Mouse (Mus musculus): ENCODE measurements around the gene Vash2. TPM values are rescaled to one million over a fixed set of nuclear protein-coding genes. Genes with fewer than 3 reads are reported as not detected.

Vash2 gene
- polyA plus RNA-seq, 1 experiment = 0.22 TPM

DNA sequence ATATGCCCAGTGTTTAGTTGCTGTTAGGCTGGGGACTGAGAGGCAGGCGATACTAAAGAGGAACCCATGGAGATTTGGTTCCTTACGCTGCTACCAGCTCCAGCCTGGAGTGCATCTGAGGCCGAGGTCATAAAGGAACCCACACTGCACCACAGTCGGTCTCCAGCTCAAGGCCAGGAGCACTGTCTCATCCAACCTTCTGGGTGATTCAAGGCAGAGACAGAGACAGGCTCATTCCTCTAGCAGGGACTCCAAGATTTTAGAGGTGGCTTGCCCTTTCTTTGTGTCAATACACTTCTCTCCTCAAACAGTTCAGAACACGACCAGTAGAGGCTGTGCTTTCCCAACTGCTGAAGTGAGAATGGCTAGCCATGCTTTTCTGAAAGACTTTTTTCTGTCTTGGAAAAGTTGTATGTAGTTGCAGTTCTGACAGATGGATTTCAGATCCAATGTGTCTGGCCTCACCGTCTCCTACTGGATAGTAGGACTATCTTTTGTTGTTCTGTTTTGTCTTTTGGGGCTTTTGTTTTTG, 17.3 kb upstream of the Vash2 start:
- Histone ChIP-seq H3K4me1 (ENCODE audit: control insufficient read depth, insufficient read depth, low read length) (no peaks in the 10 kb centered on the region), H3K27me3 (replicated peaks; ENCODE audit: control insufficient read depth, insufficient read depth, low read length) (no peaks in the 10 kb centered on the region), H3K4me3 (ENCODE audit: insufficient read depth, low read depth, low read length) (no peak overlapping the region), H3K36me3 (ENCODE audit: control insufficient read depth, insufficient read depth, low read length) (no peaks in the 10 kb centered on the region), H3K27ac (ENCODE audit: insufficient read depth, low read depth, low read length) (no peak overlapping the region)
- 69% methylated on average over 6 of the region's 6 CpGs for WGBS
- DNase-seq = no peak
- TF ChIP-seq CTCF (conservative IDR thresholded peaks at IDR 0.05; ENCODE audit: insufficient read depth, insufficient read length, low read depth, low read length) (no peak), POLR2A (IDR thresholded peaks at IDR 0.05; ENCODE audit: low read depth, low read length) (no peak)

DNA sequence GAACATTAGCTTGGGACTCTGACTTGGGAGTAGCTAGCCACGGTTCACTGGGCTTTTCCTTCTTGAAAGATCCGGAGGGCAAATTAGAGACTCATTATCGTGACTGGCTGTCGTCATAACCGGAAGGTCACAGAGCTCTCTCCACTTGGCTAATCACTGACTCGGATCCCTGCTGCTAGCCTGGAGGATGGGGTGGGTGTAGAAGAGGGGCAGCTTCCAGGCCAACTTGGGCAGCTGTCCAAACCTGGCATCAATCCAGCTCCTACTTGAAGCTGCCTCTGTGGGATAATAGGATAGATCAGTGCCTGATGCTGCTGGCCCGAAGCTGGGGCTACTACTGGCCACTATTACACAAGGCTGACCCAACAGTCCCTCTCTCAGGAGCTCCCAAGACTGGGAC, 16.5 kb upstream of the Vash2 start:
- Histone ChIP-seq H3K4me1 (ENCODE audit: control insufficient read depth, insufficient read depth, low read length) (no peaks in the 10 kb centered on the region), H3K27me3 (replicated peaks; ENCODE audit: control insufficient read depth, insufficient read depth, low read length) (no peaks in the 10 kb centered on the region), H3K4me3 (ENCODE audit: insufficient read depth, low read depth, low read length) (no peak overlapping the region), H3K36me3 (ENCODE audit: control insufficient read depth, insufficient read depth, low read length) (no peaks in the 10 kb centered on the region), H3K27ac (ENCODE audit: insufficient read depth, low read depth, low read length) (no peak overlapping the region)
- DNase-seq = peak; percentile 91
- 14% methylated on average over 7 of the region's 7 CpGs for WGBS
- no peak for TF ChIP-seq CTCF (conservative IDR thresholded peaks at IDR 0.05; ENCODE audit: insufficient read depth, insufficient read length, low read depth, low read length)
- no peak for TF ChIP-seq POLR2A (IDR thresholded peaks at IDR 0.05; ENCODE audit: low read depth, low read length)

DNA sequence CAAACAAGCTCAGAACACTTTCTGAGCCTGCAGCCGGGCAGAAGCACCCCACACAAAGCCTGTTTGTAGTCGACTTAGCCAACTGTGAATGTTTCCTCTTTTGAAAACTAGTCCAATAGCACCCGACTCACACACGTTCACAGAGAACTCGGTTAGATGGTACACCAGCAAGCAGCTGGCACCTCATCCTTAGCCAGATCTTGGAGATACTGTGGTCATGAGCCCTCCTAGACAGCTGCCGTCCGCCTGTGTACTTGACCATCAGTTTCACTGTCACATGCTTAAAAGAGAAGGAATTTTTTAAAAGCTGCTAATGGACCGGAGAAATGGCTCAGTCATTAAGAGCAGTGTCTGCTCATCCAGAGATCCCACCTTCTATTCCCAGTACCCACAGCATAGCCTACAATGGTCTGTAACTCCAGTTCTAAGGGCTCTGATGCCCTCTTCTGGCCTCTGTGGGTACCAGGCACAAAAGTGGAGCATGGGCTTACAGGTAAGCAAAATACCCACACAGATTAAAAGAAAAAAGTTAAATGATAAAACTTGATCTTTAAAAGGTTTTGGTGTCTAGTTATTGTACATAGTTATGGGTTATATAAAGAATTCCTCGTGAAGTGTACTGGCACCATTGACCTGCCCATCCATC, 10.5 kb upstream of the Vash2 start:
- Histone ChIP-seq H3K4me3 (ENCODE audit: insufficient read depth, low read depth, low read length) (no peak overlapping the region), H3K4me1 (ENCODE audit: control insufficient read depth, insufficient read depth, low read length) (no peaks in the 10 kb centered on the region), H3K27me3 (replicated peaks; ENCODE audit: control insufficient read depth, insufficient read depth, low read length) (no peaks in the 10 kb centered on the region), H3K27ac (ENCODE audit: insufficient read depth, low read depth, low read length) (no peak overlapping the region), H3K36me3 (ENCODE audit: control insufficient read depth, insufficient read depth, low read length) (no peaks in the 10 kb centered on the region)
- TF ChIP-seq POLR2A (IDR thresholded peaks at IDR 0.05; ENCODE audit: low read depth, low read length) (no peak), CTCF (conservative IDR thresholded peaks at IDR 0.05; ENCODE audit: insufficient read depth, insufficient read length, low read depth, low read length) (peak; percentile 37)
- WGBS = 78% methylated on average over 9 of the region's 9 CpGs
- DNase-seq = no peak

DNA sequence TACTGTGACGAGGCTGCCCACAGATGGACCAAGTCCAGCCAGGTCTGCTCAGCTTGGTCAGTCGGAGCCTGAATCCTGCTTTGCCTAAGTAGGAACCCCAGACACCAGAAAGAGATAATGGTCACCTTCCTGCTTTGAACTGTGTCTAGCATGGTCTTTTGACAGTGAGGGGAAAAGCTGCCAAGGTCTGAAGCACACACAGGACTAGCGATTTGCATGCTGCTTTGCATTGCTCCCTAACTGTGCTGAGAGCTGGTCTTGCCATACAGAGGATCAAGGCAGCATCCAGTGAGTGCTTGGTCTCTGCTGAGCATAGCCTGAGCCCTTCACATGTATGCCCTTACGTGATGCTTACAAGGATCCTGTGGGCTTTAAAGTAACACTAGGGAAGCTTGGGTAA, 2.3 kb upstream of the Vash2 start:
- no peaks in the 10 kb centered on the region for H3K4me1 ChIP-seq (ENCODE audit: control insufficient read depth, insufficient read depth, low read length)
- no peak overlapping the region for H3K4me3 ChIP-seq (ENCODE audit: insufficient read depth, low read depth, low read length)
- H3K27ac ChIP-seq (ENCODE audit: insufficient read depth, low read depth, low read length) = no peak overlapping the region
- 86% methylated on average over 4 of the region's 4 CpGs for WGBS
- TF ChIP-seq CTCF (conservative IDR thresholded peaks at IDR 0.05; ENCODE audit: insufficient read depth, insufficient read length, low read depth, low read length) = no peak
- TF ChIP-seq POLR2A (IDR thresholded peaks at IDR 0.05; ENCODE audit: low read depth, low read length) = no peak
- no peak for DNase-seq
- no peaks in the 10 kb centered on the region for H3K27me3 ChIP-seq (replicated peaks; ENCODE audit: control insufficient read depth, insufficient read depth, low read length)
- no peaks in the 10 kb centered on the region for H3K36me3 ChIP-seq (ENCODE audit: control insufficient read depth, insufficient read depth, low read length)

DNA sequence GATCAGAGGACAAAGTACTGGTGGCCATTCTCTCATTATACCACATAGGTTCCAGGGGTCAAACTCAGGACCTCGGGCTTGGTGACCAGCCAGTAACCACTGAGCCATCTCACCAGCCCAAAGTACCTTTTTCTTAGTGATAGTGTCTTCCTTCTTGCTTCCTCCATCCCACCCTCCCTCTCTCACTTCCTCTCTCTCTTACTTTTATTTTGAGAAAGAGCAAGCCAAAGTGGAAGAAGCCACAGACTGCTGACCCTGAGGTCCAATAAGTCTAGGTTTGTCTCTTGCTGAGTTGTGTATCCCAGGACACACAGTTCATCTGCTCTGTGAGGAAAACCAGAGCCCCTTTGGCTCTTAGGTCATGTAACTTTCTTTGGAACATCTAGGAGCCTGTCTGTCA, 1.4 kb upstream of the Vash2 start:
- no peaks in the 10 kb centered on the region for H3K27me3 ChIP-seq (replicated peaks; ENCODE audit: control insufficient read depth, insufficient read depth, low read length)
- H3K4me1 ChIP-seq (ENCODE audit: control insufficient read depth, insufficient read depth, low read length) = no peaks in the 10 kb centered on the region
- no peak for DNase-seq
- WGBS = 73% methylated on average over 1 of the region's 1 CpGs
- TF ChIP-seq CTCF (conservative IDR thresholded peaks at IDR 0.05; ENCODE audit: insufficient read depth, insufficient read length, low read depth, low read length) (no peak), POLR2A (IDR thresholded peaks at IDR 0.05; ENCODE audit: low read depth, low read length) (no peak)
- no peaks in the 10 kb centered on the region for H3K36me3 ChIP-seq (ENCODE audit: control insufficient read depth, insufficient read depth, low read length)
- no peak overlapping the region for H3K4me3 ChIP-seq (ENCODE audit: insufficient read depth, low read depth, low read length)
- no peak overlapping the region for H3K27ac ChIP-seq (ENCODE audit: insufficient read depth, low read depth, low read length)

DNA sequence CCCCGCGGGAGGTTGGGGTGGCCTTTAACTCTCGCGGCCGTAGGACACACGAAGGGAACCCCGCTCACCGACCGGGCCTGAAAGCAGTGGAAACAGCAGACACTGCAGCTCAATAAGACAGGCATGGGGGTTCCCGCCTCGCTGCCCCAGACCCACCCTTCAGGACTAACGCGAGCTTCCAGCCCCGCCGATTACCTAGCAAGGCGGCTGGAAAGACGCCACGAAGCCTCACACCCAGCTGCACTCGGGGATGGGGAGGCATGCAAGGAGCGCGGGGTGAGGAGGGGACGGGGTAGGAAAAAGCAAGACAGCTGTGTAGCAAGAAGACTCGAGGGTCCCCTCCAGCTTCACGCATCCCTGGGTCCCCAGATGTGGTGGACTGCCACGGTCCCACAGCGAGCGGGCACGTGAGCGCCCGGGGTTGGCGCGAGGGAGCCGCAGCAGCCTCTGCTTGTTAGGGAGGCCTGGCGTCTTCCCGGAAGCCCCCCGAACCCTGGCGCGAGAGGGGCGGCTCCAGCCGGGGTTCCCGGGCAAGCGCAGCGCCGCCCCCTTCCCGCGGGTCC, 504 bp downstream of the Vash2 start:
- Histone ChIP-seq H3K36me3 (ENCODE audit: control insufficient read depth, insufficient read depth, low read length) (no peaks in the 10 kb centered on the region), H3K4me3 (ENCODE audit: insufficient read depth, low read depth, low read length) (peak overlapping the region; percentile 47), H3K27ac (ENCODE audit: insufficient read depth, low read depth, low read length) (no peak overlapping the region), H3K4me1 (ENCODE audit: control insufficient read depth, insufficient read depth, low read length) (no peaks in the 10 kb centered on the region), H3K27me3 (replicated peaks; ENCODE audit: control insufficient read depth, insufficient read depth, low read length) (no peaks in the 10 kb centered on the region)
- no peak for TF ChIP-seq POLR2A (IDR thresholded peaks at IDR 0.05; ENCODE audit: low read depth, low read length)
- TF ChIP-seq CTCF (conservative IDR thresholded peaks at IDR 0.05; ENCODE audit: insufficient read depth, insufficient read length, low read depth, low read length) = no peak
- WGBS = 1% methylated on average over 46 of the region's 46 CpGs
- DNase-seq = no peak

DNA sequence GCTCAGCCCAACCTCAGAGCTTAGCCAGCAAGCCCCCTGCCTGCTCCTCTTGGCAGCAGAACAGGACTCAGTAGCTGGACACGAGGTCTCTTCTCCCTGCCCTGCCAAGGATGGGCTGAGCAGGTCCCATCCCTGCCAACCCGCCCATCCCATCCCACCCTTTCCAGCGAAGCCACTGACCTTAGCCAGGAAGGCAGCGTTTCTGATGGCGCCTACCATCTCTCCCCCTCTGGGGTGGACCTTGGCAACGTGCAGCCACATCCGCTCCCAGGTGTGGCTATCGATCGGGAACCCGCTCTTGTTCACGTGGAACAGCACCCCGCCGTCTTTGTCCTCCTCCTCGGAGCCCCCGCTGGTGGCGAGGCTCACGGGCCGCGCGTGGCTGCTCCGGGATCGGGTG, 1.1 kb downstream of the Vash2 start:
- TF ChIP-seq CTCF (conservative IDR thresholded peaks at IDR 0.05; ENCODE audit: insufficient read depth, insufficient read length, low read depth, low read length) (no peak), POLR2A (IDR thresholded peaks at IDR 0.05; ENCODE audit: low read depth, low read length) (no peak)
- 5% methylated on average over 22 of the region's 22 CpGs for WGBS
- H3K27me3 ChIP-seq (replicated peaks; ENCODE audit: control insufficient read depth, insufficient read depth, low read length) = no peaks in the 10 kb centered on the region
- no peak for DNase-seq
- no peaks in the 10 kb centered on the region for H3K4me1 ChIP-seq (ENCODE audit: control insufficient read depth, insufficient read depth, low read length)
- peak overlapping the region; percentile 47 for H3K4me3 ChIP-seq (ENCODE audit: insufficient read depth, low read depth, low read length)
- H3K36me3 ChIP-seq (ENCODE audit: control insufficient read depth, insufficient read depth, low read length) = no peaks in the 10 kb centered on the region
- H3K27ac ChIP-seq (ENCODE audit: insufficient read depth, low read depth, low read length) = no peak overlapping the region
